ENCODE assay signal across 8 mouse cellular contexts in the genomic region with DNA sequence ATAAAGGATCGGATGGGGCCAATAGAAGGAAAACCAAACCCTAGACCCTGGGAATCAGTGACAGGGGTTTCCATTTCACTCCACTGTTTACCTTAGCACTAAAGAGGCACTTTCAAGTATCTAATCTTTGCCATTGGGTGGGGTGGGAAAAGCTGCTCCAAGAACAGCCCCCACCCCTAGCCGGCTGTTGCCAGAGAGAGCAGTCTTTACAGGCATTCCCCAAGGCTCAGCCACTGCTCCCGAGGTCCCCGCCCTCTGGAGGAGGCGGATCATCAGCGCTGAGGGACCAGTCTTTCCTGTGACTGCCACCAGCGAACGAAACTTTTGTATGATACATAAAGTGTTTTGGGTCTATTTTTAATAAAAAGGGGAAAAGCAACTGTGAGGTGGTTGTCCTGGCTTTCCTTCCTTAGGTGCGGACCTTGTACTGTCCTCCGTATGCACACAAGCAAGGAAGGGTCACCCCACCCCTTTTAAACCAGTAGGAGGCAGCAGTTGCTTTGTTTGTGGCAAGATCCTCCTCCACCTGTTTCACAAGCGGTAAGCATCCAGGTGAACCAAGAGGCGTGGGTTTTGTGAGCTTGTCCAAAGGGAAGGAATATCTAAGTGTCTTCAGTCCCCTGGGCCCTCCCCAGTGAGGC. TPM values are rescaled to one million over a fixed set of nuclear protein-coding genes. Genes with fewer than 3 reads are reported as not detected.
DNase-seq lines count a peak whose midpoint lies in the region; ATAC-seq lines count a peak whose summit lies in the region.

No protein-coding gene starts in this region.

- 0 out of 2 replicates have a peak, but pooled peaks cover 5% of the 10 kb centered on the region for H3K36me3 ChIP-seq in embryonic facial prominence, embryonic 15.5 days
- no peaks in the 10 kb centered on the region for H3K36me3 ChIP-seq in intestine, embryonic 15.5 days
- peaks cover 36% of the 10 kb centered on the region for H3K36me3 ChIP-seq in liver, embryonic 16.5 days (ENCODE audit: control insufficient read depth, insufficient read depth)

- H3K27ac ChIP-seq in embryonic facial prominence, embryonic 15.5 days (replicated peaks) = peak overlapping the region; percentile 12
- peak overlapping the region; percentile 72 for H3K27ac ChIP-seq in intestine, embryonic 15.5 days
- H3K27ac ChIP-seq in liver, embryonic 16.5 days (ENCODE audit: low read length) = peak overlapping the region; percentile 16

- WGBS in embryonic facial prominence, embryonic 15.5 days = under 1% methylated on average over 12 of the region's 12 CpGs
- 0% methylated on average over 12 of the region's 12 CpGs for WGBS in intestine, embryonic 15.5 days
- WGBS in liver, embryonic 16.5 days (ENCODE audit: insufficient replicate concordance) = 3% methylated on average over 12 of the region's 12 CpGs

- peak overlapping the region; percentile 44 for H3K4me2 ChIP-seq in embryonic facial prominence, embryonic 15.5 days (replicated peaks)
- H3K4me2 ChIP-seq in intestine, embryonic 15.5 days (replicated peaks) = peak overlapping the region; percentile 53
- H3K4me2 ChIP-seq in liver, embryonic 16.5 days (ENCODE audit: low read depth, low read length) = peak overlapping the region; percentile 76

- peak overlapping the region; percentile 14 for H3K4me3 ChIP-seq in embryonic facial prominence, embryonic 15.5 days (replicated peaks)
- peak overlapping the region; percentile 18 for H3K4me3 ChIP-seq in intestine, embryonic 15.5 days (replicated peaks)
- peak overlapping the region; percentile 76 for H3K4me3 ChIP-seq in liver, embryonic 16.5 days (ENCODE audit: low read depth, low read length)

- no peaks in the 10 kb centered on the region for H3K9me3 ChIP-seq in embryonic facial prominence, embryonic 15.5 days (replicated peaks)
- H3K9me3 ChIP-seq in intestine, embryonic 15.5 days = no peaks in the 10 kb centered on the region
- no peaks in the 10 kb centered on the region for H3K9me3 ChIP-seq in liver, embryonic 16.5 days (replicated peaks; ENCODE audit: control insufficient read depth, low read length)

- H3K27me3 ChIP-seq in embryonic facial prominence, embryonic 15.5 days = no peaks in the 10 kb centered on the region
- 0 out of 2 replicates have a peak, but pooled peaks cover 9% of the 10 kb centered on the region for H3K27me3 ChIP-seq in intestine, embryonic 15.5 days (replicated peaks)
- H3K27me3 ChIP-seq in liver, embryonic 16.5 days (ENCODE audit: control insufficient read depth, insufficient read depth, low read depth, low read length) = peaks cover 6% of the 10 kb centered on the region; the same call in 1 of the 2 replicates

- H3K4me1 ChIP-seq in embryonic facial prominence, embryonic 15.5 days = peaks cover 92% of the 10 kb centered on the region
- peaks cover 82% of the 10 kb centered on the region for H3K4me1 ChIP-seq in intestine, embryonic 15.5 days (replicated peaks)
- peaks cover 81% of the 10 kb centered on the region for H3K4me1 ChIP-seq in liver, embryonic 16.5 days (ENCODE audit: control insufficient read depth, low read depth, low read length)

- H3K9ac ChIP-seq in embryonic facial prominence, embryonic 15.5 days = no peak overlapping the region
- peak overlapping the region; percentile 18; the same call in 1 of the 2 replicates for H3K9ac ChIP-seq in intestine, embryonic 15.5 days
- H3K9ac ChIP-seq in liver, embryonic 16.5 days (ENCODE audit: low read depth, low read length) = peak overlapping the region; percentile 88

- DNase-seq in thymus, postnatal 4 days = peak; percentile 31
- DNase-seq in thymus, postnatal 36 days = no peak
- peak; percentile 68 for DNase-seq in retina, postnatal 1 day
- DNase-seq in thymus, postnatal 25 days = no peak
- no peak for DNase-seq in c-Kit-positive CD71-positive TER-119-positive erythroid progenitor cells, embryonic 14.5 days (ENCODE audit: low spot score)

- ATAC-seq in embryonic facial prominence, embryonic 15.5 days (ENCODE audit: insufficient number of reproducible peaks, low FRiP score, low TSS enrichment, low read depth) = no peak
- peak; percentile 39 for ATAC-seq in intestine, embryonic 15.5 days
- no peak for ATAC-seq in liver, embryonic 16.5 days (ENCODE audit: low read depth)

RNA-seq across cellular contexts. Expression of gene Ypel4, which starts 4.5 kb away (rescaled TPM):
- polyA plus RNA-seq in embryonic facial prominence, embryonic 15.5 days (2015; fragmentation: Nextera tagmentation; extraction: Ambion mirVana) = 6.6 and 7.9 TPM in 2 replicates
- polyA plus RNA-seq in intestine, embryonic 15.5 days (2015; fragmentation: Nextera tagmentation; extraction: Ambion mirVana) = 5.1 and 6.0 TPM in 2 replicates
- 69.6 and 79.1 TPM in 2 replicates for polyA plus RNA-seq in liver, embryonic 16.5 days (2015; fragmentation: Nextera tagmentation; extraction: Ambion mirVana)

RNA-seq across cellular contexts. Expression of gene Gm19426, which starts 5.1 kb away (rescaled TPM):
- 7.0 and 9.0 TPM in 2 replicates for polyA plus RNA-seq in embryonic facial prominence, embryonic 15.5 days (2015; fragmentation: Nextera tagmentation; extraction: Ambion mirVana)
- 5.5 and 6.1 TPM in 2 replicates for polyA plus RNA-seq in intestine, embryonic 15.5 days (2015; fragmentation: Nextera tagmentation; extraction: Ambion mirVana)
- 0.89 and 0.95 TPM in 2 replicates for polyA plus RNA-seq in liver, embryonic 16.5 days (2015; fragmentation: Nextera tagmentation; extraction: Ambion mirVana)

RNA-seq across cellular contexts. Expression of gene Clp1, which starts 11.2 kb away (rescaled TPM):
- polyA plus RNA-seq in embryonic facial prominence, embryonic 15.5 days (2015; fragmentation: Nextera tagmentation; extraction: Ambion mirVana) = 27.9 and 29.1 TPM in 2 replicates
- 26.3 and 26.7 TPM in 2 replicates for polyA plus RNA-seq in intestine, embryonic 15.5 days (2015; fragmentation: Nextera tagmentation; extraction: Ambion mirVana)
- 49.7 and 56.2 TPM in 2 replicates for polyA plus RNA-seq in liver, embryonic 16.5 days (2015; fragmentation: Nextera tagmentation; extraction: Ambion mirVana)

RNA-seq across cellular contexts. Expression of gene Zdhhc5, which starts 23.4 kb away (rescaled TPM):
- 28.1 and 28.9 TPM in 2 replicates for polyA plus RNA-seq in embryonic facial prominence, embryonic 15.5 days (2015; fragmentation: Nextera tagmentation; extraction: Ambion mirVana)
- 24.6 and 26.5 TPM in 2 replicates for polyA plus RNA-seq in intestine, embryonic 15.5 days (2015; fragmentation: Nextera tagmentation; extraction: Ambion mirVana)
- polyA plus RNA-seq in liver, embryonic 16.5 days (2015; fragmentation: Nextera tagmentation; extraction: Ambion mirVana) = 17.7 and 18.9 TPM in 2 replicates

RNA-seq across cellular contexts. Expression of gene Serping1, which starts 36.9 kb away (rescaled TPM):
- polyA plus RNA-seq in embryonic facial prominence, embryonic 15.5 days (2015; fragmentation: Nextera tagmentation; extraction: Ambion mirVana) = 40.0 and 48.0 TPM in 2 replicates
- 59.7 and 60.5 TPM in 2 replicates for polyA plus RNA-seq in intestine, embryonic 15.5 days (2015; fragmentation: Nextera tagmentation; extraction: Ambion mirVana)
- polyA plus RNA-seq in liver, embryonic 16.5 days (2015; fragmentation: Nextera tagmentation; extraction: Ambion mirVana) = 119 and 133 TPM in 2 replicates

Comparison
In these comparisons a context has a peak if more than half of its experiments do, and no peak if none do; other contexts are left out.
1. DNase-seq: peak in thymus, postnatal 4 days (single experiment) and retina, postnatal 1 day (single experiment); none in thymus, postnatal 36 days (0 of 2), thymus, postnatal 25 days (single experiment) and c-Kit-positive CD71-positive TER-119-positive erythroid progenitor cells, embryonic 14.5 days (single experiment).
2. H3K27ac ChIP-seq: peak in every context shown above with its lines; median percentile 72 in intestine, embryonic 15.5 days; 16 in liver, embryonic 16.5 days; 12 in embryonic facial prominence, embryonic 15.5 days.
3. H3K4me3 ChIP-seq: peak in every context shown above with its lines; median percentile 76 in liver, embryonic 16.5 days; 18 in intestine, embryonic 15.5 days; 14 in embryonic facial prominence, embryonic 15.5 days.
4. Peak in every context shown above with its lines, with median percentiles within 50 percentile points of each other: H3K4me2 ChIP-seq.